9 mouse cellular contexts compared by ENCODE assay signal in genomic region chr10:128283604-128284579, GRCm38 (mm10). TPM values are rescaled to one million over a fixed set of nuclear protein-coding genes. Genes with fewer than 3 reads are reported as not detected.
DNase-seq lines count a peak whose midpoint lies in the region; ATAC-seq and TF ChIP-seq lines count a peak whose summit lies in the region.
"Had no signal": no experiment of that assay in that cellular context is flagged by ENCODE, and none has a peak within 500 bp of the region (broad histone marks: within the 10 kb centered on the region; RNA-seq: fewer than 3 reads in every experiment).

No protein-coding gene starts in this region.

- DNase-seq in 3134 (ENCODE audit: extremely low read depth, insufficient read length, low spot score) (peak; percentile 47), ES-E14 (ENCODE audit: low read depth, low spot score) (peak; percentile 87), liver (peak; percentile 72)
- peak; percentile 70 for DNase-seq in c-Kit-positive CD71-positive TER-119-positive erythroid progenitor cells, embryonic 14.5 days (ENCODE audit: low spot score)
- peak; percentile 85 for DNase-seq in forebrain, embryonic 11.5 days (ENCODE audit: low spot score)
- peak; percentile 76 for DNase-seq in neural tube, embryonic 10.5 days (ENCODE audit: extremely low spot score, low spot score)
- DNase-seq in thymus, adult 2 months, result peak; percentile 61

- peak; percentile 71; the same call in 1 of the 2 replicates for TF ChIP-seq CTCF in thymus, adult 2 months (IDR thresholded peaks at IDR 0.05; ENCODE audit: borderline replicate concordance, control insufficient read depth, extremely low read depth, insufficient read depth, low read length, poor library complexity)

- 0 out of 2 replicates have a peak, but pooled peaks have one; percentile 30 for ATAC-seq in forebrain, embryonic 11.5 days (replicated peaks; ENCODE audit: low FRiP score)
- ATAC-seq in hindbrain, embryonic 15.5 days (ENCODE audit: low FRiP score, low read depth), result peak; percentile 47; the same call in 1 of the 2 replicates

- no peaks in the 10 kb centered on the region for H3K9me3 ChIP-seq in ES-E14 (ENCODE audit: control insufficient read depth, insufficient read depth, low read depth, low read length)
- H3K9me3 ChIP-seq in forebrain, embryonic 11.5 days (ENCODE audit: control insufficient read depth, low read length), result no peaks in the 10 kb centered on the region
- no peaks in the 10 kb centered on the region for H3K9me3 ChIP-seq in hindbrain, embryonic 15.5 days

- no peaks in the 10 kb centered on the region for H3K27me3 ChIP-seq in forebrain, embryonic 11.5 days (ENCODE audit: control insufficient read depth, insufficient read depth, low read length)
- H3K27me3 ChIP-seq in hindbrain, embryonic 15.5 days, result no peaks in the 10 kb centered on the region
- H3K27me3 ChIP-seq in thymus, adult 2 months (ENCODE audit: control insufficient read depth, insufficient read depth, low read length), result no peaks in the 10 kb centered on the region

- peak overlapping the region; percentile 31 to 52; a peak in 3 of 4 replicates for H3K4me3 ChIP-seq in ES-E14 (ENCODE audit: insufficient read depth in 1 of 2, low read depth in 1 of 2, low read length in 2 of 2, poor library complexity in 1 of 2, severe bottlenecking in 1 of 2)
- no peak overlapping the region for H3K4me3 ChIP-seq in forebrain, embryonic 11.5 days (ENCODE audit: low read depth, low read length)
- H3K4me3 ChIP-seq in hindbrain, embryonic 15.5 days, result no peak overlapping the region
- H3K4me3 ChIP-seq in thymus, adult 2 months (ENCODE audit: control insufficient read depth, insufficient read depth, low read length), result no peak overlapping the region

- in situ Hi-C loops in ES-E14 (cut with MboI; ENCODE audit: low sequenced_read_pairs in 2 of 2, unreplicated experiment in 2 of 2), result no loop called here

- H3K4me1 ChIP-seq in ES-E14 (ENCODE audit: control insufficient read depth in 2 of 2, insufficient read depth in 2 of 2, low read length in 2 of 2, poor library complexity in 1 of 2), result peaks cover 2 to 11% of the 10 kb centered on the region in 2 experiments; a peak in 2 of 4 replicates
- no peaks in the 10 kb centered on the region for H3K4me1 ChIP-seq in forebrain, embryonic 11.5 days (replicated peaks; ENCODE audit: control insufficient read depth, insufficient read depth, low read length)
- H3K4me1 ChIP-seq in hindbrain, embryonic 15.5 days (replicated peaks), result no peaks in the 10 kb centered on the region
- H3K4me1 ChIP-seq in thymus, adult 2 months (replicated peaks; ENCODE audit: control insufficient read depth, insufficient read depth, low read length), result no peaks in the 10 kb centered on the region

- TF ChIP-seq POLR2A in thymus, adult 2 months (IDR thresholded peaks at IDR 0.05; ENCODE audit: control insufficient read depth, extremely low read depth, insufficient read depth, low read length, poor library complexity), result no peak

- peak overlapping the region; percentile 3; the same call in 1 of the 2 replicates for H3K9ac ChIP-seq in ES-E14 (ENCODE audit: insufficient read depth, low read depth, low read length, poor library complexity, severe bottlenecking)
- no peak overlapping the region for H3K9ac ChIP-seq in forebrain, embryonic 11.5 days (ENCODE audit: low read length)
- H3K9ac ChIP-seq in hindbrain, embryonic 15.5 days, result no peak overlapping the region

- H3K27ac ChIP-seq in ES-E14 (ENCODE audit: insufficient read depth, low read depth, low read length, poor library complexity, severe bottlenecking), result no peak overlapping the region
- no peak overlapping the region for H3K27ac ChIP-seq in forebrain, embryonic 11.5 days (ENCODE audit: low read depth, low read length)
- 0 out of 2 replicates have a peak overlapping the region, but pooled peaks have one; percentile 42 for H3K27ac ChIP-seq in hindbrain, embryonic 15.5 days (replicated peaks)
- no peak overlapping the region for H3K27ac ChIP-seq in thymus, adult 2 months (ENCODE audit: control insufficient read depth, insufficient read depth, low read length)

- H3K36me3 ChIP-seq in ES-E14 (ENCODE audit: control insufficient read depth, insufficient read depth, low read length, poor library complexity, severe bottlenecking), result peaks cover 26% of the 10 kb centered on the region
- peaks cover 6% of the 10 kb centered on the region; the same call in 1 of the 2 replicates for H3K36me3 ChIP-seq in forebrain, embryonic 11.5 days (ENCODE audit: control insufficient read depth, insufficient read depth, low read length)
- peaks cover 44% of the 10 kb centered on the region for H3K36me3 ChIP-seq in hindbrain, embryonic 15.5 days
- H3K36me3 ChIP-seq in thymus, adult 2 months (ENCODE audit: control insufficient read depth, insufficient read depth, low read length), result peaks cover 64% of the 10 kb centered on the region

- WGBS in forebrain, embryonic 11.5 days, result 66% methylated on average over 31 of the region's 31 CpGs
- WGBS in hindbrain, embryonic 15.5 days, result 63% methylated on average over 31 of the region's 31 CpGs
- WGBS in thymus, adult 2 months, result 83% methylated on average over 31 of the region's 31 CpGs

- no peak overlapping the region for H3K4me2 ChIP-seq in forebrain, embryonic 11.5 days (ENCODE audit: low read depth, low read length, severe bottlenecking)
- no peak overlapping the region for H3K4me2 ChIP-seq in hindbrain, embryonic 15.5 days

TF ChIP-seq in ES-E14, 5 proteins besides CTCF, POLR2A, EP300 and RAD21:
- TF ChIP-seq ZC3H11A (IDR thresholded peaks at IDR 0.05; ENCODE audit: borderline replicate concordance, low read depth, low read length), result peak; percentile 9; the same call in 1 of the 2 replicates
- no peak for TF ChIP-seq HCFC1 (IDR thresholded peaks at IDR 0.05; ENCODE audit: borderline replicate concordance, insufficient read depth, low read length)
- TF ChIP-seq MAFK (IDR thresholded peaks at IDR 0.05; ENCODE audit: insufficient read depth, low read depth, low read length), result no peak
- TF ChIP-seq CHD2 (IDR thresholded peaks at IDR 0.05; ENCODE audit: low read depth, low read length), result no peak
- TF ChIP-seq ZNF384 (IDR thresholded peaks at IDR 0.05; ENCODE audit: low read depth, low read length), result peak; percentile 82

RNA-seq across cellular contexts. Expression of gene Stat2, which starts 13.5 kb away (rescaled TPM):
- total RNA-seq in ES-E14 (2012; rRNA removed), result 10.6 and 22.7 TPM in 2 replicates
- 16.1 and 16.4 TPM in 2 replicates for polyA plus RNA-seq in forebrain, embryonic 11.5 days (2014; fragmentation: Nextera tagmentation; extraction: Ambion mirVana)
- 20.7 and 21.7 TPM in 2 replicates for polyA plus RNA-seq in hindbrain, embryonic 15.5 days (2015; fragmentation: Nextera tagmentation; extraction: Ambion mirVana)
- polyA plus RNA-seq in thymus, adult 2 months (2012; rRNA removed), result 54.9 and 62.0 TPM in 2 replicates

RNA-seq across cellular contexts. Expression of gene Il23a, which starts 14.7 kb away (rescaled TPM):
- total RNA-seq in ES-E14 (2012; rRNA removed), result 4.1 and 6.1 TPM in 2 replicates
- not detected in 2 replicates for polyA plus RNA-seq in forebrain, embryonic 11.5 days (2014; fragmentation: Nextera tagmentation; extraction: Ambion mirVana)
- 0.26 and 0.49 TPM in 2 replicates for polyA plus RNA-seq in hindbrain, embryonic 15.5 days (2015; fragmentation: Nextera tagmentation; extraction: Ambion mirVana)
- polyA plus RNA-seq in thymus, adult 2 months (2012; rRNA removed), result 2.0 and 2.5 TPM in 2 replicates

RNA-seq across cellular contexts. Expression of gene Apof, which starts 15.4 kb away (rescaled TPM):
- 1.4 and 2.1 TPM in 2 replicates for total RNA-seq in ES-E14 (2012; rRNA removed)
- not detected in 2 replicates for polyA plus RNA-seq in forebrain, embryonic 11.5 days (2014; fragmentation: Nextera tagmentation; extraction: Ambion mirVana)
- 0.21 and 0.47 TPM in 2 replicates for polyA plus RNA-seq in hindbrain, embryonic 15.5 days (2015; fragmentation: Nextera tagmentation; extraction: Ambion mirVana)
- polyA plus RNA-seq in thymus, adult 2 months (2012; rRNA removed), result 0.38 and 4.1 TPM in 2 replicates

RNA-seq across cellular contexts. Expression of gene Pan2, which starts 19.2 kb away (rescaled TPM):
- total RNA-seq in ES-E14 (2012; rRNA removed), result 21.9 and 25.4 TPM in 2 replicates
- 45.2 and 46.1 TPM in 2 replicates for polyA plus RNA-seq in forebrain, embryonic 11.5 days (2014; fragmentation: Nextera tagmentation; extraction: Ambion mirVana)
- 19.1 and 21.4 TPM in 2 replicates for polyA plus RNA-seq in hindbrain, embryonic 15.5 days (2015; fragmentation: Nextera tagmentation; extraction: Ambion mirVana)
- polyA plus RNA-seq in thymus, adult 2 months (2012; rRNA removed), result 67.5 and 68.4 TPM in 2 replicates

RNA-seq across cellular contexts. Expression of gene Apon, which starts 30.0 kb away (rescaled TPM):
- 0.31 and 0.69 TPM in 2 replicates for total RNA-seq in ES-E14 (2012; rRNA removed)
- 0.77 and 0.89 TPM in 2 replicates for polyA plus RNA-seq in forebrain, embryonic 11.5 days (2014; fragmentation: Nextera tagmentation; extraction: Ambion mirVana)
- polyA plus RNA-seq in hindbrain, embryonic 15.5 days (2015; fragmentation: Nextera tagmentation; extraction: Ambion mirVana), result 0.14 TPM in 1 of 2 replicates, not detected in the other
- polyA plus RNA-seq in thymus, adult 2 months (2012; rRNA removed), result 0.39 and 0.96 TPM in 2 replicates
- polyA plus RNA-seq: gonadal fat pad, adult 2 months had no signal

Comparison
In these comparisons a context has a peak if more than half of its experiments do, and no peak if none do; other contexts are left out.
1. H3K4me3 ChIP-seq: peak in ES-E14 (2 of 2); none in forebrain, embryonic 11.5 days (single experiment), hindbrain, embryonic 15.5 days (single experiment) and thymus, adult 2 months (single experiment).
2. Peak in every context shown above with its lines, with median percentiles within 50 percentile points of each other: DNase-seq.